ENCODE assay signal across 9 mouse cellular contexts in genomic region chr4:52958693-52959092, GRCm38 (mm10). TPM values are rescaled to one million over a fixed set of nuclear protein-coding genes. Genes with fewer than 3 reads are reported as not detected.
DNase-seq lines count a peak whose midpoint lies in the region; ATAC-seq and TF ChIP-seq lines count a peak whose summit lies in the region.
"Had no signal": no experiment of that assay in that cellular context is flagged by ENCODE, and none has a peak within 500 bp of the region (broad histone marks: within the 10 kb centered on the region; RNA-seq: fewer than 3 reads in every experiment).

No protein-coding gene starts in this region.

- H3K79me2 ChIP-seq in CH12.LX (replicated peaks; ENCODE audit: control insufficient read depth, extremely low read depth, insufficient read depth, poor library complexity, severe bottlenecking), result no peaks in the 10 kb centered on the region

- H3K4me2 ChIP-seq in CH12.LX (ENCODE audit: insufficient read depth, low read depth, poor library complexity, severe bottlenecking), result no peak overlapping the region
- H3K4me2 ChIP-seq in midbrain, embryonic 13.5 days (replicated peaks), result no peak overlapping the region
- H3K4me2 ChIP-seq: heart, embryonic 13.5 days had no signal

- peak; percentile 43; the same call in 1 of the 2 replicates for ATAC-seq in midbrain, embryonic 13.5 days

- no peak for TF ChIP-seq EP300 in CH12.LX (IDR thresholded peaks at IDR 0.05; ENCODE audit: low read length)

- TF ChIP-seq CTCF in CH12.LX (conservative IDR thresholded peaks at IDR 0.05 in 1 of 2, IDR thresholded peaks at IDR 0.05 in 1 of 2; ENCODE audit: low read depth in 2 of 2, low read length in 2 of 2), result peak in 1 of 2 experiments; percentile 76; a peak in 3 of 4 replicates

- 47% methylated on average over 4 of the region's 4 CpGs for WGBS in midbrain, embryonic 13.5 days

- H3K27ac ChIP-seq in CH12.LX (ENCODE audit: insufficient read depth, low read depth), result no peak overlapping the region
- H3K27ac ChIP-seq in midbrain, embryonic 13.5 days, result no peak overlapping the region
- H3K27ac ChIP-seq: heart, embryonic 13.5 days had no signal

- no peak for TF ChIP-seq POLR2A in CH12.LX (IDR thresholded peaks at IDR 0.05; ENCODE audit: low read depth, low read length)

- no peak overlapping the region for H3K9ac ChIP-seq in CH12.LX (ENCODE audit: insufficient read depth, low read depth)
- H3K9ac ChIP-seq in midbrain, embryonic 13.5 days (replicated peaks), result no peak overlapping the region
- H3K9ac ChIP-seq: heart, embryonic 13.5 days had no signal

- H3K4me1 ChIP-seq in CH12.LX (ENCODE audit: control insufficient read depth in 1 of 2, insufficient read depth in 2 of 2), result peaks cover 0 to 3% of the 10 kb centered on the region in 2 experiments; a peak in 1 of 4 replicates
- H3K4me1 ChIP-seq in midbrain, embryonic 13.5 days (replicated peaks), result no peaks in the 10 kb centered on the region
- H3K4me1 ChIP-seq: heart, embryonic 13.5 days had no signal

- H3K36me3 ChIP-seq in CH12.LX (replicated peaks in 1 of 2; ENCODE audit: control insufficient read depth in 1 of 2, insufficient read depth in 1 of 2, low read length in 1 of 2), result no peaks in the 10 kb centered on the region
- no peaks in the 10 kb centered on the region for H3K36me3 ChIP-seq in midbrain, embryonic 13.5 days
- H3K36me3 ChIP-seq: heart, embryonic 13.5 days had no signal

- peak; percentile 77 for TF ChIP-seq RAD21 in CH12.LX (IDR thresholded peaks at IDR 0.05; ENCODE audit: low read depth, low read length)

- H3K27me3 ChIP-seq in CH12.LX (replicated peaks), result no peaks in the 10 kb centered on the region
- no peaks in the 10 kb centered on the region for H3K27me3 ChIP-seq in midbrain, embryonic 13.5 days
- H3K27me3 ChIP-seq: heart, embryonic 13.5 days had no signal

- DNase-seq in 416B (ENCODE audit: low read depth), result peak; percentile 50
- peak; percentile 50 for DNase-seq in CH12.LX (ENCODE audit: extremely low read depth)
- peak; percentile 4 for DNase-seq in cerebellum, adult 8-10 months
- DNase-seq in frontal cortex, postnatal 10 days (ENCODE audit: low spot score in 2 of 2), result peak; percentile 22
- DNase-seq in left cerebral cortex, adult 11 months (ENCODE audit: low spot score), result peak; percentile 37
- DNase-seq in ovary, postnatal 10 days (ENCODE audit: low spot score), result no peak
- DNase-seq in gastrocnemius, postnatal 25 days, result no peak

- no peaks in the 10 kb centered on the region for H3K9me3 ChIP-seq in CH12.LX (replicated peaks; ENCODE audit: low read length)
- no peaks in the 10 kb centered on the region for H3K9me3 ChIP-seq in midbrain, embryonic 13.5 days
- H3K9me3 ChIP-seq: heart, embryonic 13.5 days had no signal

- in situ Hi-C loops in CH12.LX (cut with MboI; ENCODE audit: low pct_ligation_motif_present, low pct_unique_long_range_greater_than_20kb, low sequenced_read_pairs), result no loop called here

- no peak overlapping the region for H3K4me3 ChIP-seq in CH12.LX (replicated peaks in 1 of 3; ENCODE audit: low read depth in 2 of 3, low read length in 2 of 3, poor library complexity in 1 of 3)
- no peak overlapping the region for H3K4me3 ChIP-seq in midbrain, embryonic 13.5 days (replicated peaks)
- H3K4me3 ChIP-seq: heart, embryonic 13.5 days had no signal

- dilution Hi-C loops in CH12.LX (cut with MboI; ENCODE audit: extremely low pct_ligation_motif_present, extremely low pct_unique_long_range_greater_than_20kb, low sequenced_read_pairs), result no loop called here

TF ChIP-seq in CH12.LX, 34 proteins besides CTCF, POLR2A, EP300 and RAD21:
- TF ChIP-seq SIN3A (IDR thresholded peaks at IDR 0.05; ENCODE audit: low read length) (no peak), MAFK (IDR thresholded peaks at IDR 0.05; ENCODE audit: insufficient replicate concordance, low read length) (peak; percentile 81), ELF1 (IDR thresholded peaks at IDR 0.05; ENCODE audit: low read depth, low read length) (no peak), SMC3 (IDR thresholded peaks at IDR 0.05; ENCODE audit: low read depth, low read length) (peak; percentile 54)

RNA-seq across cellular contexts. Expression of gene Olfr270, which starts 5.7 kb away (rescaled TPM):
- total RNA-seq in CH12.LX (2012; rRNA removed) (not detected in 2 replicates), CH12.LX (2014; rRNA removed) (not detected in 2 replicates)
- polyA plus RNA-seq in CH12.LX (2012; ENCODE audit: insufficient read length, low read depth), result not detected in 2 replicates
- polyA plus RNA-seq in midbrain, embryonic 13.5 days (2015; fragmentation: Nextera tagmentation; extraction: Ambion mirVana), result not detected in 2 replicates
- not detected for total RNA-seq in gastrocnemius, postnatal 25 days (2021)
- polyA plus RNA-seq: heart, embryonic 13.5 days had no signal

RNA-seq across cellular contexts. Expression of gene Nipsnap3a, which starts 30.4 kb away (rescaled TPM):
- not detected in 2 replicates for total RNA-seq in CH12.LX (2012; rRNA removed)
- not detected in 2 replicates for total RNA-seq in CH12.LX (2014; rRNA removed)
- polyA plus RNA-seq in CH12.LX (2012; ENCODE audit: insufficient read length, low read depth), result not detected in 2 replicates
- not detected in 2 replicates for polyA plus RNA-seq in midbrain, embryonic 13.5 days (2015; fragmentation: Nextera tagmentation; extraction: Ambion mirVana)
- not detected for total RNA-seq in gastrocnemius, postnatal 25 days (2021)
- polyA plus RNA-seq: heart, embryonic 13.5 days had no signal

RNA-seq across cellular contexts. Expression of gene Olfr272, which starts 39.7 kb away (rescaled TPM):
- total RNA-seq in CH12.LX (2012; rRNA removed) (not detected in 2 replicates), CH12.LX (2014; rRNA removed) (not detected in 2 replicates)
- polyA plus RNA-seq in CH12.LX (2012; ENCODE audit: insufficient read length, low read depth), result not detected in 2 replicates
- polyA plus RNA-seq in midbrain, embryonic 13.5 days (2015; fragmentation: Nextera tagmentation; extraction: Ambion mirVana), result not detected in 2 replicates
- not detected for total RNA-seq in gastrocnemius, postnatal 25 days (2021)
- polyA plus RNA-seq: heart, embryonic 13.5 days had no signal

RNA-seq across cellular contexts. Expression of gene Nipsnap3b, which starts 53.0 kb away (rescaled TPM):
- total RNA-seq in CH12.LX (2012; rRNA removed), result 29.7 and 33.7 TPM in 2 replicates
- total RNA-seq in CH12.LX (2014; rRNA removed), result 89.1 and 97.4 TPM in 2 replicates
- 70.9 and 82.4 TPM in 2 replicates for polyA plus RNA-seq in CH12.LX (2012; ENCODE audit: insufficient read length, low read depth)
- polyA plus RNA-seq in midbrain, embryonic 13.5 days (2015; fragmentation: Nextera tagmentation; extraction: Ambion mirVana), result 146 and 160 TPM in 2 replicates
- total RNA-seq in gastrocnemius, postnatal 25 days (2021), result 1 to 10 TPM; 1.2 to 3.2 TPM

Comparison
In these comparisons a context has a peak if more than half of its experiments do, and no peak if none do; other contexts are left out.
1. DNase-seq: peak in 416B (single experiment), CH12.LX (single experiment), cerebellum, adult 8-10 months (single experiment), frontal cortex, postnatal 10 days (2 of 2) and left cerebral cortex, adult 11 months (single experiment); none in ovary, postnatal 10 days (single experiment) and gastrocnemius, postnatal 25 days (single experiment).